Mouse (Mus musculus): ENCODE data around the gene Ccdc93. TPM values are rescaled to one million over a fixed set of nuclear protein-coding genes. Genes with fewer than 3 reads are reported as not detected.

Gene Ccdc93
- polyA plus RNA-seq, 1 experiment from 2014 or later: 12.1 TPM

GRCm38 (mm10) chr1:121398986-121399881, 31.6 kb upstream of the Ccdc93 start:
- DNase-seq (ENCODE audit: extremely low spot score, low spot score): no peak
- 74% methylated on average over 14 of the region's 14 CpGs for WGBS
- no peak overlapping the region for H3K27ac ChIP-seq
- H3K9me3 ChIP-seq: no peaks in the 10 kb centered on the region
- no peak overlapping the region for H3K4me3 ChIP-seq
- no peaks in the 10 kb centered on the region for H3K36me3 ChIP-seq (replicated peaks)
- peaks cover 8% of the 10 kb centered on the region for H3K4me1 ChIP-seq
- H3K27me3 ChIP-seq (ENCODE audit: poor library complexity, severe bottlenecking): no peaks in the 10 kb centered on the region

- Histone ChIP-seq H3K4me1 (peaks cover 8% of the 10 kb centered on the region), H3K4me3 (no peak overlapping the region), H3K9me3 (no peaks in the 10 kb centered on the region), H3K27ac (no peak overlapping the region), H3K27me3 (ENCODE audit: poor library complexity, severe bottlenecking) (no peaks in the 10 kb centered on the region), H3K36me3 (replicated peaks) (no peaks in the 10 kb centered on the region)
- no peak for DNase-seq (ENCODE audit: extremely low spot score, low spot score)
- WGBS: 38% methylated on average over 4 of the region's 4 CpGs
Observed at GRCm38 (mm10) chr1:121400243-121400642, 30.6 kb upstream of the Ccdc93 start.

GRCm38 (mm10) chr1:121419084-121419483, 11.8 kb upstream of the Ccdc93 start:
- no peak overlapping the region for H3K27ac ChIP-seq
- no peaks in the 10 kb centered on the region for H3K4me1 ChIP-seq
- 37% methylated on average over 4 of the region's 4 CpGs for WGBS
- no peak overlapping the region for H3K4me3 ChIP-seq
- H3K36me3 ChIP-seq (replicated peaks): no peaks in the 10 kb centered on the region
- DNase-seq (ENCODE audit: extremely low spot score, low spot score): no peak
- H3K27me3 ChIP-seq (ENCODE audit: poor library complexity, severe bottlenecking): no peaks in the 10 kb centered on the region
- no peaks in the 10 kb centered on the region for H3K9me3 ChIP-seq

GRCm38 (mm10) chr1:121419569-121420265, 11.1 kb upstream of the Ccdc93 start:
- Histone ChIP-seq H3K27ac (no peak overlapping the region), H3K9me3 (no peaks in the 10 kb centered on the region), H3K27me3 (ENCODE audit: poor library complexity, severe bottlenecking) (no peaks in the 10 kb centered on the region), H3K4me3 (no peak overlapping the region), H3K36me3 (replicated peaks) (no peaks in the 10 kb centered on the region), H3K4me1 (no peaks in the 10 kb centered on the region)
- 92% methylated on average over 12 of the region's 12 CpGs for WGBS
- no peak for DNase-seq (ENCODE audit: extremely low spot score, low spot score)

GRCm38 (mm10) chr1:121430183-121430937, 489 bp upstream of the Ccdc93 start:
- Histone ChIP-seq H3K9me3 (no peaks in the 10 kb centered on the region), H3K36me3 (replicated peaks) (peaks cover 3% of the 10 kb centered on the region; the same call in 1 of the 2 replicates), H3K27me3 (ENCODE audit: poor library complexity, severe bottlenecking) (no peaks in the 10 kb centered on the region), H3K4me3 (peak overlapping the region; percentile 82), H3K4me1 (peaks cover 25% of the 10 kb centered on the region), H3K27ac (no peak overlapping the region)
- 21% methylated on average over 6 of the region's 6 CpGs for WGBS
- DNase-seq (ENCODE audit: extremely low spot score, low spot score): no peak

- peaks cover 36% of the 10 kb centered on the region for H3K36me3 ChIP-seq (replicated peaks)
- no peaks in the 10 kb centered on the region for H3K9me3 ChIP-seq
- no peak overlapping the region for H3K4me3 ChIP-seq
- WGBS: 95% methylated on average over 7 of the region's 7 CpGs
- no peak overlapping the region for H3K27ac ChIP-seq
- DNase-seq (ENCODE audit: extremely low spot score, low spot score): no peak
- peaks cover 20% of the 10 kb centered on the region for H3K4me1 ChIP-seq
- no peaks in the 10 kb centered on the region for H3K27me3 ChIP-seq (ENCODE audit: poor library complexity, severe bottlenecking)
Observed at GRCm38 (mm10) chr1:121435981-121436380, 5.1 kb downstream of the Ccdc93 start.

GRCm38 (mm10) chr1:121440535-121441381, 9.9 kb downstream of the Ccdc93 start:
- Histone ChIP-seq H3K27me3 (ENCODE audit: poor library complexity, severe bottlenecking) (no peaks in the 10 kb centered on the region), H3K4me3 (no peak overlapping the region), H3K9me3 (no peaks in the 10 kb centered on the region), H3K36me3 (replicated peaks) (peaks cover 68% of the 10 kb centered on the region), H3K27ac (no peak overlapping the region), H3K4me1 (no peaks in the 10 kb centered on the region)
- peak; percentile 51 for DNase-seq (ENCODE audit: extremely low spot score, low spot score)
- 69% methylated on average over 13 of the region's 13 CpGs for WGBS

- Histone ChIP-seq H3K27ac (no peak overlapping the region), H3K4me1 (0 out of 2 replicates have a peak, but pooled peaks cover 6% of the 10 kb centered on the region), H3K27me3 (ENCODE audit: poor library complexity, severe bottlenecking) (no peaks in the 10 kb centered on the region), H3K9me3 (no peaks in the 10 kb centered on the region), H3K36me3 (replicated peaks) (peaks cover 76% of the 10 kb centered on the region), H3K4me3 (no peak overlapping the region)
- DNase-seq (ENCODE audit: extremely low spot score, low spot score): no peak
- 94% methylated on average over 6 of the region's 6 CpGs for WGBS
Observed at GRCm38 (mm10) chr1:121444147-121444546, 13.3 kb downstream of the Ccdc93 start.

- Histone ChIP-seq H3K27ac (no peak overlapping the region), H3K27me3 (ENCODE audit: poor library complexity, severe bottlenecking) (no peaks in the 10 kb centered on the region), H3K9me3 (no peaks in the 10 kb centered on the region), H3K4me3 (no peak overlapping the region), H3K4me1 (peaks cover 12% of the 10 kb centered on the region), H3K36me3 (replicated peaks) (peaks cover 70% of the 10 kb centered on the region)
- WGBS: 95% methylated on average over 10 of the region's 10 CpGs
- DNase-seq (ENCODE audit: extremely low spot score, low spot score): no peak
Observed at GRCm38 (mm10) chr1:121447216-121447615, 16.4 kb downstream of the Ccdc93 start.

- peaks cover 22% of the 10 kb centered on the region for H3K4me1 ChIP-seq
- H3K36me3 ChIP-seq (replicated peaks): peaks cover 61% of the 10 kb centered on the region
- H3K27me3 ChIP-seq (ENCODE audit: poor library complexity, severe bottlenecking): no peaks in the 10 kb centered on the region
- H3K9me3 ChIP-seq: no peaks in the 10 kb centered on the region
- no peak overlapping the region for H3K4me3 ChIP-seq
- no peak overlapping the region for H3K27ac ChIP-seq
- 92% methylated on average over 19 of the region's 19 CpGs for WGBS
- no peak for DNase-seq (ENCODE audit: extremely low spot score, low spot score)
Observed at GRCm38 (mm10) chr1:121448166-121448565, 17.3 kb downstream of the Ccdc93 start.

GRCm38 (mm10) chr1:121451009-121451408, 20.2 kb downstream of the Ccdc93 start:
- no peak overlapping the region for H3K4me3 ChIP-seq
- WGBS: 93% methylated on average over 7 of the region's 7 CpGs
- no peak for DNase-seq (ENCODE audit: extremely low spot score, low spot score)
- H3K4me1 ChIP-seq: peaks cover 22% of the 10 kb centered on the region
- H3K9me3 ChIP-seq: no peaks in the 10 kb centered on the region
- peaks cover 42% of the 10 kb centered on the region for H3K36me3 ChIP-seq (replicated peaks)
- H3K27ac ChIP-seq: no peak overlapping the region
- no peaks in the 10 kb centered on the region for H3K27me3 ChIP-seq (ENCODE audit: poor library complexity, severe bottlenecking)

GRCm38 (mm10) chr1:121452498-121452897, 21.6 kb downstream of the Ccdc93 start:
- H3K4me3 ChIP-seq: no peak overlapping the region
- peak overlapping the region; percentile 30; the same call in 1 of the 2 replicates for H3K27ac ChIP-seq
- H3K9me3 ChIP-seq: no peaks in the 10 kb centered on the region
- H3K4me1 ChIP-seq: peaks cover 22% of the 10 kb centered on the region
- no peaks in the 10 kb centered on the region for H3K27me3 ChIP-seq (ENCODE audit: poor library complexity, severe bottlenecking)
- 71% methylated on average over 6 of the region's 6 CpGs for WGBS
- DNase-seq (ENCODE audit: extremely low spot score, low spot score): no peak
- peaks cover 37% of the 10 kb centered on the region for H3K36me3 ChIP-seq (replicated peaks)
